Mouse (Mus musculus) ES-Bruce4 (cell line): ENCODE measurements around the gene Dnajc15.

Experiments
- CTCF ChIP-seq: IDR thresholded peaks from one replicate; pipeline ENCODE4 v1.8.1; 2011; ENCODE audit warnings: low read depth, low read length
- EP300 ChIP-seq: IDR thresholded peaks from 2 replicates; pipeline ENCODE4 v1.6.1; 2011; ENCODE audit warnings: low read depth, low read length; ENCODE audit not compliant: insufficient read depth
- POLR2A ChIP-seq: IDR thresholded peaks from one replicate; pipeline ENCODE4 v1.8.1; 2011; ENCODE audit warnings: low read length; ENCODE audit not compliant: insufficient read depth

DNA sequence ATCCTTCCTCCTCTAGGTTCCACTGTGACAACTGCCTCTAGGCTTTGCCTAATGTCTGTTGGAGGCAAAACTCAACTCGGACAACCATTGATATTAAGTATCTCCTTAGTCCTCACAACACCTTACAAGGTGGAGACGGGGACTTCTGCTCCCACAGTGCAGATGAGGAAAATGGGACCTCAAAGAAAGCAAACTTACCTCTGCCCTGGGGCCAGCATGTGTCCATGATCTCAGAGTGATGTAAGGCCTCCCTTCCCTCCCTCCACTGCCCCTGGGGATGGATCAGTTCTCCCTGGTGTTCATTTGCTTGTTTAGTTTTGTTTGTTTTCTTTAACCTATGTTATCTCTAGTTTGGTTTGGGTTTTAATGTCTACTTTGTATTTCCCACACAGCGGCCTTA lies 27.6 kb upstream of the Dnajc15 start:
- no peak for TF ChIP-seq POLR2A
- no peak for TF ChIP-seq CTCF
- no peak for TF ChIP-seq EP300
